Mouse (Mus musculus) thymus, postnatal 0 days (tissue): ENCODE results near the gene Rbp2. TPM values are rescaled to one million over a fixed set of nuclear protein-coding genes. Genes with fewer than 3 reads are reported as not detected.

Source experiments
- DNase-seq: peaks from one replicate; pipeline ENCODE4 v3.0.0-alpha.2; 2015; ENCODE audit warnings: low spot score
- polyA plus RNA-seq: library from polyadenylated mRNA; unstranded; fragments of >200 nt; fragmentation: Nextera tagmentation; extraction: Ambion mirVana; gene quantifications from 2 replicates; pipeline ENCODE4 v1.2.1, GENCODE M21; 2015

Rbp2 gene
- polyA plus RNA-seq, 1 experiment from 2014 or later, result 1.7 TPM

- DNase-seq, result no peak
Measured at GRCm38 (mm10) chr9:98523872-98524271, 38.0 kb downstream of the Rbp2 start.

DNA sequence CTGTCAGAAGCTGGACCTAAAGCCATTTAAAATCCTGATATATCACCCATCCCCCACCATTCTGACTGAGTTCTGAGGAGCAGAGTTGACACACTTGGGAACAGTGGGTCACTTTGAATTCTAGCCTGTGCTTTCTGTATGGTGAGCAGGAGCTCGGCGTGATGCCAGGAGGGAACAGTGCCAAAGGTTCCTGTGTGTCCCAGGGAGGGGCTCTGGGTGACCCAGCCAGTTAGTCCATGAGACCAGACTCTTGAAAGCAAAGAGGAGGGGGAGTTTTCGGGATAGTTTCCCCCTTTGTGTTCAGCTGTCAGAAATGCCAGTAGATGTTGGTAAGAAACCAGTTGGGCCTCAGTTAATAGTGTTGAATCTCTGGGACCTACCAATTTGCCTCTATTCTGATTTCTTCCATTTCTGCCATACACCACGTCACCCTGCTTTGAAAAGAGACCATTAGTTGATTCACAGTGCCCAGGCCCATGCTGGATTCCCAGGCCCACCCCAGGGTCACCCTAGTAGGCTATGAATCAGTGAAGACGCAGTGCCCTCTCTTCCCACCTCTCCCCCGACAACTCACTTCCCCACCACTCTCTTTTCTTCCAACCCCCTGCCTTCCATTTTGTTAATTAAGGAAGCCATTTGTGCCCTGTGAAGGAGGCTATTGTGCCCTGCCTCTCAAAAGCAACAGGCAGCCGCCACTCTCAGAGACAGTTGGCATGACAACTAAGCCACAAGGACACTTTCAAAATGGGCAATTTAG lies 39.0 kb downstream of the Rbp2 start:
- no peak for DNase-seq

DNA sequence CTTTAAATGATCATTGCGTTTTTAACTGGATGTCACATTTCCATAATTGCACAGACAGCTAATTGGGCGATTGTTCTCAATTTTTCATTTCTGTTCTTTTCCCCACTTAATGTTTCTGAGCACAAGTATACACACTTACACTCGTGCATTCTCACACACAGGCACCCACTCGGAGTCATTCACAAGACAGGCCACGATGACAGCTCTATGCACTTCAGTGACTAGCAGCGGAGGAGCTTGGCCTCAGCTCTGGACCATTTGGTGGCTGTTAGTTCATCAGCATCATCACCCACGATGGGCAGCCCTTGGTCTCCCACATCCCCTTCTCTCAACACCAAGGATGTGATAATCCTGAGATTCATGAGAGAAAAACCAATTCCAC lies 39.6 kb downstream of the Rbp2 start:
- DNase-seq, result no peak

- no peak for DNase-seq
Measured at GRCm38 (mm10) chr9:98527226-98527625, 41.3 kb downstream of the Rbp2 start.

DNA sequence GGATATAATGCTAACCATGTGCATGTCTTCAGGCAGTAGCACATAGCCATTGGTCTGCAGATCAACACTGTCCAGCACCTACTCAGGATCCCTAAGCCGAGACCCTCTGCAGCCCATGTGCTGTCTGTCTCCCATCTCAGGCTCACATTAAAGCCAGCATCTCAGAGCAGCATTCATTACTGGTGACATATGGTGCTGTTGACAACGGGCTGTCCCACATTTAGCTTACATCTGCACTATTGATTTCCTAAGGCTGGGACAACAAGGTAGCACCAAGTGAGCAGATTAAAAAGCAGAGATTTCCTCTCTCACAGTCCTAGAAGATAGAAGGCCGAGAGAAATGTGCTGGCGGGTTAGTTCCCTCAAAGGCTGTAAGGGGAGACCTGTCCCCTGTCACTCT lies 43.9 kb downstream of the Rbp2 start:
- DNase-seq, result no peak

DNA sequence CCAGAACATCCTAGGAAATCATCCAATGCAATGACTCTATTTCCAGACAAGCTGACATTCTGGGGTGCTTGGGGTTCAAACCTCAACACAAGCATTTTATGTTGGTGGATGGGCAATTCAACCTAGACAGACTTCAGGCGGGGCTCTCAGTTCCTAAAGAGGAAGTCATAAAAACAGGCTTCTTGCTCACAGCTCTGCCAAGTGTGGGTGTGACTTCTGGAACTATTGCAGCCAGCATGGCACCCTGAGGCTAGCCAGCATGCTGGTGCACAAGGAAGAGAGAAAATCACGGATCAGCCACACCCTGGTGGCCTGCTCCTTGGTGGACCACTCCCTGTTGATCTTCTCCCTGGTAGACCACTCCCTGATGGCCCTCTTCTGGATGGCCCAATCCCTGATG lies 45.1 kb downstream of the Rbp2 start:
- no peak for DNase-seq

GRCm38 (mm10) chr9:98534675-98535280 lies 48.9 kb downstream of the Rbp2 start:
- no peak for DNase-seq

DNA sequence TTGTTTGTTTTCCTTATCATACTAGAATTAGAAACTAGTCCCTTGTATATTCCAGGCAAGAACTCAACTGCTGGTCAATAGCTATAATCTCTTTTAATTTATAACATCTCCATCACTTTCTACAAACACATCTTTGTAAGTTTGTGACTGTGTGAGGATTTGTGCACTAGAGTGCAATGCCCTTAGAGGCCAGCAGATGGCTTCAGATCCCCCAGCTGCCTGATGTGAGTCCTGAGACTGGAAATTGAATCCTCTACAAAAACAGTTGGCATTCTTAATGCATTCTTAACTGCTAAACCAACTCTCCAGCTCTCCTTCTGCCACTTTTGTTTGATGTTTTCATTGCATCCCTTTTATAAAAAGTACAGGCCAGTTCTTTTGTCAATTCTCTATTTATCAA lies 49.8 kb downstream of the Rbp2 start:
- DNase-seq, result no peak

GRCm38 (mm10) chr9:98538017-98538712 lies 52.2 kb downstream of the Rbp2 start:
- no peak for DNase-seq

DNA sequence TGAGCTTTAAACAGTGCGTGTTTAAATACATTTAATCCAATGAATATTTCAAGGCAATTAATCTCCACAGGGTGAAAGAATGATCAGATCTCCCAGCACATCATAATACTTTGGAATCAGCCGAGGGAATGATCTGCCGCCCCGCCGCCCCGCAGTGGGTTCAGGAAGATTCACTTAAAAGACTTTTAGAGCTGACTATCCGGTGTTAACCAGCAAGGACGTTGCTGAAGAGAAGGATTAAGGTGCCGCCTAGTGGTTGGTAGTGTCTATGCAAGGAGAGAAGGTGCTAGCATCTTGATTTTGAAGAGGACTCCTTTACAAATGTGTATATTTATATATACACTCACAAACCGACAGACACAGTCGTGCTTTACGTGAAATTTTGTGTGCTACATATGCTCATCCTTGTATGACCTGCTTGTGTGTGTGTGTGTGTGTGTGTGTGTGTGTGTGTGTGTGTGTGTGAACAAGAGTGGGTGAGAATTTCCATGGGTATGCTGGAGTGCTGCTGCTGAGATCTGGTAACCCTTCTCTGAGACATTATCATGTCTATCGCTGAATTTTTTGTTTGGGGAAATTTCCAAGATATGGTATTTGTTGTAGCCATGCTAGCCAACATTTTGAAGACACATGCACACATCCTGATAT lies 52.9 kb downstream of the Rbp2 start:
- peak; percentile 67 for DNase-seq

- DNase-seq, result no peak
Measured at GRCm38 (mm10) chr9:98544042-98544441, 58.1 kb downstream of the Rbp2 start.

Other genes starting within 250 kb of the Rbp2 start
- 14.0 and 17.1 TPM in 2 replicates for gene Nmnat3, start 198.7 kb upstream of the Rbp2 start, polyA plus RNA-seq
- 11.0 and 11.3 TPM in 2 replicates for gene Rbp1, start 63.2 kb upstream of the Rbp2 start, polyA plus RNA-seq
- gene Copb2, start 77.6 kb downstream of the Rbp2 start, polyA plus RNA-seq, result 103 and 110 TPM in 2 replicates
- gene Mrps22, start 115.5 kb downstream of the Rbp2 start, polyA plus RNA-seq, result 52.5 and 55.6 TPM in 2 replicates